Mouse (Mus musculus) ovary, adult 18-20 months (tissue): ENCODE data around the gene Dcst2.

Source experiments
- DNase-seq: peaks from one replicate; pipeline ENCODE4 v3.0.0; 2022; ENCODE audit warnings: low spot score, mixed read lengths

The Dcst2 gene

GRCm38 (mm10) chr3:89364631-89365030, 2.9 kb downstream of the Dcst2 start:
- no peak for DNase-seq

DNA sequence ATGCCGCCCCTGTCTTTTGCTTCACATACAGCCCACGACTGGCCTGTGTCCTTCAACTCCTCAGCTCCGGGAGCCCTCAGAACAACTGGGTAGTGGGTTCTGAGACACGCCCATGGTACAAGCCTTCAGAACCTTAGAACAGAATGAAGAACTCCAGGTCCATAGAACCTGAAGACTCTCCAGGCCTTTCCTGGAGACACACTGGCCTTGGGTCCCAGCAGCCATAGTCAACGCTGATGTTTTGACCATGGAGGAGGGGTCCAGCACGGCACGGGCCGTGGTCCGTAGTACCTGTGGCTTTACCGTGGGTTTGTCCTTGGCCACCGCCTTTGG, 3.3 kb downstream of the Dcst2 start, which contains the start of gene Dcst1:
Dcst1 (minus strand) TSS at position 101 of the 333 bp plus-strand sequence.
- DNase-seq, result no peak

DNA sequence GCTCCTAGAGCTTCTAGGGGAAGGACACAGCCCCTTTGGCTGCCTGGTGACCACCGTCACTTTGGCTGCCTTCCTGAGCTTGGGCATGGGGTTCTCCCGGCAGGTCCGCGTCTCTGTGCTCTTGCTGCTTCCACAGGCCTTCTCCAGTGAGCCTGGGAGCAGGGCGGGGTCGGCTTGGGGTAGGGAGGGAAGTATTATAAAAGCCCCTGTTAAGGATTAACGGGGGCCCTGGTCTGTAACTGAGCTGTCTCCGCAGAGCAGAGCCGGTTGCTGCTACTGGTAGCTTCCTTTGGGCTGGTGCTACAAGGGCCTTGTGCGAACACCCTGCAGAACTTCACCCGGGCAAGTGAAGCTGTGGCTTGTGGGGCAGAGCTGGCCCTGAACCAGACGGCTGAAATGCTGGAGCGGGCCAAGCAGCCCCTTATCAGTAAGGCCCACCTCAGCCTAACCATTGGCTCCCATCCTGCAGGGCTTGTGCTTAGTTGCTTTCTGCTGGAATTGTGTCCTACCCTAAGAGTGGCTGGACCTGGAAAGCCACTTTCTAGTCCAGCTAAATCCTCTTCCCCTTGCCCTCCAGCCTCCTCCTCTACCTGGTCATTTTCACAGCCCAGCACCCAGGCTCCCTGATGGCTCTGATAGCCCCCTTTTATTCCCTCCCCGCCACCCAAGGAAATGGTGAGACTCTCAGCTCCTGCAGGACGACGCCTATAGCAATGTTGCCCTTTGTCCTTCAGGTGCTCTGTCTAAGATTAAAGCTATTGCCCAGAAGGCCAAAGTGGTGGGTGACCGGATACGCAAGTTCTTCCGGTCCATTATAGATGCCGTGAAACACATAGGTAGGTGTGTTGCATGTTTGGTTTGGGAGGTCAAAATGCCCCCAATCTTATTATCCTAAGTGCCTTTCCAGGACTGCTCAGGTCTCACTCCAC, 4.0 kb downstream of the Dcst2 start:
- DNase-seq, result no peak

GRCm38 (mm10) chr3:89367338-89367737, 5.6 kb downstream of the Dcst2 start:
- no peak for DNase-seq

- no peak for DNase-seq
Observed at GRCm38 (mm10) chr3:89373581-89374231, 11.9 kb downstream of the Dcst2 start.

DNA sequence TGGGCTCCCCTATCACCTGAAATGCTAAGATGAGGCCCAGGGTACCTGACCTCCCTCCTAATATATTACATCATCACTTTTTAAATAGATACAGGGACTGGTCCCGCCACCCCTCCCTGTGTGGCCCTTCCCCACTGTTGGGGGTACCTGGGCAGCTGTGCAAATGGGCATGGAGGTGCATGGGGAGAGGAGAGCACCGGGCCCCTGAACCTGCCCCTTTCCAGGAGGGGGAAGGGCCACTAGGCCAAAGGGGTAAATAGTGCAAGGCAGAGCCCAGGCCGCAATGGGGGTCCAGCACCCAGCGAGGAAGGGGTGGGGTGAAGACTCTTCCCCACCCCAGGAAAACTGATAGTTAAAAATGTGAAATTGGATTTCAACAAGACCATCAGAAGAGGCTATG, 16.1 kb downstream of the Dcst2 start:
- DNase-seq, result no peak

GRCm38 (mm10) chr3:89378394-89379067, 16.8 kb downstream of the Dcst2 start:
- peak; percentile 72 for DNase-seq

DNA sequence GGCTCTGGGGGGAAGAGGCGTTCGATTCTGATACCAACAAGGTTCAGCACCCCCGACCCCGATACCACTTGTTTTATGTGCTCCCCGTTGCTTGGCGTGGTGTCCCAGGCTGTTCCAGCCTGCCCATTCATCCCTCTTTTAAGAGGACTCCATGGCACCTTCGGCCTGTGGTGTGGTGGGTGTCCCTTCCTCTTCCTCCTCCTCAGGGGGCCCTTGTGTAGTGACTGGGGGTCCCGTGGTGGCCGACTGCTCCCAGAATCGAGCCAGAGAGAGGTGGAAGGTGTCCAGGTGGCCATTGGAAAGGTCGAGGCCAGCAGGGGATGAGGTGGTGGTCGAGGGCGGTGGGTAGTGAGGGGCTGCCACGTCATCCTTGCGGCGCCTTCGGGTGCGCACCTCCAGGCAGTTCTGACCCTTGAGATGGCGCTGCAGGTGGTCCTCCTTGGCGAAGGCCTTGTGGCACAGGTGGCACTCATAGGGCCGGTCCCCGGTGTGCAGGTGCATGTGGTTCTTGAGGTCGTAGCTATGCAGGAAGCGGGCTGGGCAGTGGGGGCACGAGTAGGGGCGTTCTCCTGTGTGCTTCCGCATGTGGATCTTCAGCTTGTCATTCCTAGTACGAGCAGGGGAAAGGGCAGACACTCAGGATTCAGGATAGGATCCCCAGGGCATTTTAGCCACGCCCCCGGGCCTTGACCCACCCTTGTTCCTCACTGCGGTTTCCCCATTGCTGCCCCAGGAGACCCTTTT, 17.8 kb downstream of the Dcst2 start:
- no peak for DNase-seq

DNA sequence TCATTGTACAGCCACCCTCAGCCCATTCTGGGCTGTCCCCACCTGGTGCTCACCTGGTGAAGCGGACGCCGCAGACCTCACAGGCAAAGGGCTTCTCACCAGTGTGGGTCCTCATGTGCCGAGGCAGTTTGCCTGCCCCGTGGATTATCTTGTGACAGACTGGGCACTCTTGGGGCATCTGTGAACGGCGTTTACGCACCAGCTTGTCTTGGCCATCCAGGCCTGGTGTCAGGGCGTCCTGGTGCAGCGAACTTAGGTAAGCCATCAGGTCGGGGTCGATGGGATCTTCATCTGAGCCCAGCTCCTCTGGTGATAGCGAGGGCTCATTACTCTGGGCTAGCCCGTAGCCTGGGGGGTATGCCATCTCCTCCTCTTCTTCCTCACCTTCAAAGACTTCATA, 18.5 kb downstream of the Dcst2 start:
- DNase-seq, result no peak

- no peak for DNase-seq
Observed at GRCm38 (mm10) chr3:89380711-89381110, 18.9 kb downstream of the Dcst2 start.

- no peak for DNase-seq
Observed at GRCm38 (mm10) chr3:89381233-89381632, 19.5 kb downstream of the Dcst2 start.

DNA sequence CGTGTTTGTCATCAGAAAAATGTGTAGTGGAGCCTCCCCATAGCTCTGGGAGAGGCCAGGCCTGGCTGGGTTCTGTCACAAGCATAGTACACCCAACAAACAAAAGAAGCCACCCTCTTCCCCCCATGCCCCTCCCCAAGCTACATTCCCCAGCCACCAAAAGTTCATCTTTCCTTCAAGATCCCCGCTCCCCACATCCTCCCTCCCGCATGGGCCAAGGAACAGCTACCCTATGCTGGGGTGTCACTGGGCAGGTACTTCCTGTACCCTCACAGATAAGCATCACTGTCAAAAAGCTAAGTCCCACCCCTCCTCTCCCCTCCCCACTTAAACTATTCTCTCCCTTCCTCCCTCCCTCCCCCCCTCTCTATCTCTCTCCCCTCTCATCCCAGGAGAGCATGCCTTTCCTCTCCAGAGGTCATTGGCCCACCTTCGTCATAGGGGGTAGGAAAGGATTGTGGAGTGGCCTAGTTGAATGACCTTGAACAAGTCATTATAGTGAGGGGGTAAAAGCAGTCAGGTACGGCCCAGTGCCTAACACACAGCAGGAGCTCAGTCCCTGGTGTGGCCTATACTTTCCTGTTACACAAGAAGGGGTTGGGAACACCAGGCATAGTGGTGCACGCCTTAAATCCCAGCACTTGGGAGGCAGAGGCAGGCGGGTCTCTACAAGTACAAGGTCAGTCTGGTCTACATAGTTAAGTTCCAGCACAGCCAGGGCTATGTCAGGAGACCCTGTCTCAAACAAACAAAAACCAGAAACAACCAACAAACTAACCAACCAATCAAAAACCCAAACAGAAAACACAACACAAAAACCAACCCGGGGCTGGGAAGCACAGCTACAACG, 20.5 kb downstream of the Dcst2 start:
- no peak for DNase-seq

DNA sequence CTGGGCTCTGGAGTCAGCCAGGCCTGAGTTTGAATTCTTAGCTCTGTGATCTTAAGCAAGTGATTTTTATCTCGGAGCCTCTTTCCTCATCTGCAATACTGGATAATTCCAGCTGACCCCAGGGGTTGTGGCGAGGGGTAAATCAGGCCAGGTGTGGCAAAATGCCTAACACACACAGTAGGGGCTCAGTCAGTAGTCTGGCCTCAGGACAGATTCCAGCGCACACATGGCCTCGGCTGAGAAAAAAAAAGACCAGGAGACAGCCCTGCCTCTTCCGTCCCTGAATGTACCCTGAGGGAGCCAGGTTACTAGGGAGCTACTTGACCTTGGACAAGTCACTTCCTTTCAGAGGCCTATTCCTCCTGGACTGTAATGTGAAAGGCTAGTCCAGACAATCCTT, 21.2 kb downstream of the Dcst2 start:
- DNase-seq, result no peak

- no peak for DNase-seq
Observed at GRCm38 (mm10) chr3:89383651-89384255, 22.0 kb downstream of the Dcst2 start.

DNA sequence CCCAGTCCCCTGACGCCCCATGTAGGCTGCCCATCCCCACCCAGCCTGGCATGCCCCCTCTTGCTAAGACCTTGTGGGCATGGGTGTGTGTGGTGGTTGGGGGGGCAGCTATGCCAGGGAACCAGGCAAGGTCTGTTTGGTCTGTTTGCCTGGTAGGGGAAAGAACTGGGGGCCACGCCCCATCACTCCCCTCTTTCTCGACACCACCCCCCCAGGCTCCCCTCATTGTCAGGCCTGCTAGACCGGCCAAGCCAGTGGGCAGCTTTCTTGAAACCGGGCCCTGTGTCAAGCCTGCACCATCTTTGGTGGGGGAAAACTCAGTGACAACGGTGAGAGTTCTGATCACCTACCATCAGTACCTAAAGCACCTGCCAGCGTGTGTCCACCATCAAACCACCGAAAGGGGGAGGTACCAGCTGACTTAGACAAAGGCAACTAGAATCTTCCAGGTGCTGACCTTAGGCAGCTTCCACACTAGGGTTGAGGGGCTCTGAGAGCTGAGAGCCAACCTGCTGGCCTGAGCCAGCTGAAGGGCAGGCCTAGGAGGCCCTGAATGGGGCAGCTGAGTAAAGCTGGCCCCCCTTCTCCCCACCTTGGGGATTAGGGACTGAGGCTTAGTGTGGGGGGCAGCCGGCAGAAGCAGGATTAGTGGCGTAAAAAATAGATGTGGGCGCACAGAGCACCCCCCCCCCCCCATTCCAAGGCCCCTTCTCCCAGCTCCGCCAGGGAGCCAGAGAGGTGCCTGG, 22.7 kb downstream of the Dcst2 start:
- DNase-seq, result no peak

DNA sequence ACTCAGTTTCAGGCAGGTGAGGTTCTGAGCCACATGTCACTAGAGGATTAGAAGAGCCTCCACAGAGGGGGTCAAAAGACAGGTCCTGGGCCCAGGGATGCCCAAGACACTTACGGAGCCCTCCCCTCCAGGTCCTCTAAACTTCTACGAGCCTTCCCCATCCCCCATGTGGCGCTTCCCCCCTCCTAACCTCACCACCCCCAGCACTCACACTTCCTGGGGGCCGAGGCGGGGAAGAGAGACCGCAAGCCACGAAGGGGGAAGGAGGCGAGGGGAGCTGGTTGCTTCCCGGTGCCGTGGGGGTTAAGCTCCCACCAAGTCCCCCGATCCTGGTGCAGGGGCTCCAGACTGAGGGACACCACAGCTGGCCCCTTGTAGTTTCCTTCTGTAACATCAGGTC, 23.7 kb downstream of the Dcst2 start:
- DNase-seq, result no peak

GRCm38 (mm10) chr3:89386438-89387420, 25.0 kb downstream of the Dcst2 start:
- no peak for DNase-seq

DNA sequence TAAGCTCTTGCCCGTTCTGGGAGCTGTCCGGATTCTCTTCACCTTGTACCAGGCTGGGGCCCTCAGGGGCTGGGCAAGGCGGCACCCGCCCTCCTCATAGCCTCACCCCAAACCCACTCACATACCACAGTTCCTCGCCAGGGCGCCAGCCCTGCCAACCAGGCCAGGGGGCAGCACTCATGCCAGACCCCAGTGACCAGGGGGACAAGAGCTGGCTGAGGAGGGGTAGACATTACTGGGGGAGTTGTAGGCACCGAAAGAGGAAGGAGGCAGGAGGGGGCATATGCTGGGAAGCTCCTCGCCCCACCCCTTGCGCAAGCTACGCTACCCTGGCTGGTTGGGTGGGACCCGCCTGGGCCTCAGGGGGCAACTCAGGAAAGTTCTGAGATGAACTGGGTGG, 25.9 kb downstream of the Dcst2 start:
- no peak for DNase-seq
